In genomic region chr8:98756596-98756995, GRCm38 (mm10) we compare ENCODE assay signal across 26 mouse cellular contexts.
"Had no signal": no experiment of that assay in that cellular context is flagged by ENCODE, and none has a peak within 500 bp of the region (broad histone marks: within the 10 kb centered on the region; RNA-seq: fewer than 3 reads in every experiment).

No protein-coding gene starts in this region.

- H3K36me3 ChIP-seq: embryonic facial prominence, embryonic 10.5 days; embryonic facial prominence, embryonic 12.5 days; embryonic facial prominence, embryonic 13.5 days; embryonic facial prominence, embryonic 15.5 days; forebrain, embryonic 10.5 days; forebrain, embryonic 12.5 days; forebrain, embryonic 15.5 days; heart, embryonic 10.5 days had no signal

- H3K9ac ChIP-seq: embryonic facial prominence, embryonic 12.5 days; embryonic facial prominence, embryonic 13.5 days; embryonic facial prominence, embryonic 15.5 days; forebrain, embryonic 12.5 days; forebrain, embryonic 13.5 days; forebrain, embryonic 15.5 days; forebrain, postnatal 0 days had no signal

- H3K27ac ChIP-seq: embryonic facial prominence, embryonic 10.5 days; embryonic facial prominence, embryonic 12.5 days; embryonic facial prominence, embryonic 13.5 days; embryonic facial prominence, embryonic 15.5 days; forebrain, embryonic 10.5 days; forebrain, embryonic 12.5 days; forebrain, embryonic 13.5 days; forebrain, embryonic 15.5 days; gastrocnemius, adult 2 months; heart, adult 2 months; heart, embryonic 10.5 days had no signal

- H3K9me3 ChIP-seq: embryonic facial prominence, embryonic 10.5 days; embryonic facial prominence, embryonic 12.5 days; embryonic facial prominence, embryonic 13.5 days; embryonic facial prominence, embryonic 15.5 days; forebrain, embryonic 10.5 days; forebrain, embryonic 12.5 days; forebrain, embryonic 13.5 days; forebrain, embryonic 15.5 days; heart, embryonic 10.5 days had no signal

- ATAC-seq: forebrain, embryonic 13.5 days; forebrain, embryonic 14.5 days; forebrain, embryonic 15.5 days; forebrain, embryonic 16.5 days; forebrain, postnatal 0 days had no signal

- DNase-seq: cerebellum, postnatal 10 days; cerebellum, postnatal 14 days; cerebellum, postnatal 25 days; cerebellum, postnatal 36 days; embryo, embryonic 11 days; forebrain, postnatal 0 days; gastrocnemius, adult 2 months; gastrocnemius, postnatal 10 days; gastrocnemius, postnatal 14 days; gastrocnemius, postnatal 25 days; gastrocnemius, postnatal 36 days; heart, adult 11 months; heart, adult 18-20 months; heart, adult 2 months had no signal

- H3K4me3 ChIP-seq: embryonic facial prominence, embryonic 10.5 days; embryonic facial prominence, embryonic 12.5 days; embryonic facial prominence, embryonic 13.5 days; embryonic facial prominence, embryonic 15.5 days; erythroblast, embryonic 14.5 days; forebrain, embryonic 10.5 days; forebrain, embryonic 12.5 days; forebrain, embryonic 13.5 days; forebrain, embryonic 15.5 days; gastrocnemius, adult 2 months; heart, adult 2 months; heart, embryonic 10.5 days had no signal

- H3K27me3 ChIP-seq: embryonic facial prominence, embryonic 12.5 days; embryonic facial prominence, embryonic 13.5 days; embryonic facial prominence, embryonic 15.5 days; forebrain, embryonic 12.5 days; forebrain, embryonic 13.5 days; forebrain, embryonic 15.5 days had no signal

- H3K4me2 ChIP-seq: embryonic facial prominence, embryonic 12.5 days; embryonic facial prominence, embryonic 13.5 days; embryonic facial prominence, embryonic 15.5 days; forebrain, embryonic 12.5 days; forebrain, embryonic 13.5 days; forebrain, embryonic 15.5 days had no signal

- H3K4me1 ChIP-seq: embryonic facial prominence, embryonic 12.5 days; embryonic facial prominence, embryonic 13.5 days; embryonic facial prominence, embryonic 15.5 days; forebrain, embryonic 13.5 days; forebrain, embryonic 15.5 days; heart, embryonic 10.5 days had no signal
